Mouse (Mus musculus): ENCODE results near the gene St8sia1.

St8sia1 gene

GRCm38 (mm10) chr6:142788042-142788987, 175.9 kb downstream of the St8sia1 start:
- DNase-seq (ENCODE audit: low read depth, low spot score): peak; percentile 17

DNA sequence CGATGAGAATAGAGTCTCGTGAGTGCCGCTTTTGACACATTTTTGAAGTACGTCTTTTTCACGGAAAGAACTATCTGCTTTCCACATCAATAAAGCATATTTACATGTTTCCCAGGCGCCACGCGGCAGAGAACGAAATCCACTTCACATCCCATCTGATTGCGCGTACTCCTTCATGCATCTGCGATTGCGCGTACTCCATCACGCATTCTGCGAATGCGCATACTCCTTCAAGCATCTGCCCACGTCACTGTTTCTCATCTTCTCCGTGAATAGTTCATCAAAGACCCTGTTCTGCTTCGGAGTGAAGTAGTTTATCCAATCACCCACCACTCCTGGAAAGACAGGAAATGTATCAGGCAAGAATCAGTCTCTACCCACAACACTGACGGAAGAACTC, 178.1 kb downstream of the St8sia1 start:
- no peak for DNase-seq (ENCODE audit: low read depth, low spot score)

DNA sequence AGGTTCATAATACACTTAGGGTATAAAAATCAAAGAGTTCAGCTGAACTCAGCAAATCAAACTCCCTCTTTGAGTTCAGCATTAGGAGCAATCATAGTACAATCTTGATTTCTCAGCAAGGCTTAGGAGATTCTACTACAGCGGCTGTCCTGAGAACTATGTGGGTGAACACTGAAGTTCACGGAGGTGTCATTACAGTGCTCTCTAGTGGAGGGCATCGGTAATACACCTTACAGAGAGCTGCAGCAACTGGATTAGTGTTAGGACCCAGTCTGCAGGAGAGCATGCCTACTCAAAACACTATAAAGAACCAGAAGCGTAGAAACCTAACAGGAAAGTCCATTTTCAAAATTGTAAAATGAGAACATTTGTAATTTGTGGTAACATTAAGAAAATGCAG, 178.9 kb downstream of the St8sia1 start:
- no peak for DNase-seq (ENCODE audit: low read depth, low spot score)

GRCm38 (mm10) chr6:142781286-142781685, 183.0 kb downstream of the St8sia1 start:
- no peak for DNase-seq (ENCODE audit: low read depth, low spot score)

DNA sequence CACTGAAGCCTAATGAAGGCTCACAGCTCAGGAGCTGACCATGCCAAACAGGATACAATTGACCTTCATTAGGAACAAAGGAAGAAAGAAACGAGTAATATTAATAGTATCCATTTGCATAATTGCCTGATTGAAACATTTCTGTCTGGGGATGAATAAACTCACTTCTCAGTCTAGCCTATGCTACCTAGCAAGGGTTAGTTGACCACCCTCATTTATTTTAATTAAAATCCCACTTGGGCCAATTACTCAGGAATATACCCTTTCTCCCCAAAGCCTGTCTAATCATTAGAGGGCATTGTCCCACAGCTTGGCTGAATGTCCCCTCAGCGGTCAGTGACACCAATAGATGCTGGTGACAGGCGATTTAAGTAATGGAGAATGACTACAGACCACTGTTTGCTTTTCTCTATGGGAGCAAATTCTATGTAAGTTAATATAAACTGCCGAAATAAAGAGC, 183.6 kb downstream of the St8sia1 start:
- DNase-seq (ENCODE audit: low read depth, low spot score): no peak

DNA sequence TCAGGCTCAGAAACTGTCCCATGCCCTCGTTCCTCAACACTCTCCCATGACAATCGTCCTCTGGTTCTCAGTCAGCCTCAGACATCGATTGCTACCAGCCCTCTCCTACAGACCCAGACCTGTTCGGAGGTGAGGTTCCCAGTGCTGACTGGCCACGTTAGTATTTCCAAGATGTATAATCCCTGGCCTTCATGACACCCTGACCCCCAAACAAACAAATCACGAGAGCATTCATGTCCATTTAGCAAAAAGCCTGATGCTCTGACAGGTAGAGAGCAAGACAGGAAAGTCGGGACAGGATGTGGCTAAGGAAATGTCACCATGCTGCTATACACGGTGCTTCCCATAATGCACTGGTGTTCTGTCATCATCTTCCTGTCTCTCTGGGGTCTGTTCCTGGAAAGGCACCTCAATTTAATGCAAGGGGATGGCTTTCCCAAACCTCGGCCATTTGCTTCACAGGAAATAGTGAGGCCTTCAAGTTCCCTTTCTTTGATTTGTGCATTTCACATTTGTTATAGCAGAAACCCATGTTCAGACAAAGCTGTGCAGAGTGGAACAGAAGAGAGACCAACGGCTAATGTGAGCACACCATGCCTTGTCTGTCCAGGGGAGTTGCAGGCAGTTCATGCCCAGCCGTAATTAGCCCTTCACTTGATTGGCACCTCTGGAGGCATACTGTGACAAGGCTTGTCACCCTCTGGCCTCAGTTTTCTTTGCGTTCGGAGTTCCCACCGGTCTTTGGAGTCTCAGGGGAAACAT, 184.3 kb downstream of the St8sia1 start:
- DNase-seq (ENCODE audit: low read depth, low spot score): no peak

GRCm38 (mm10) chr6:142779045-142779811, 185.0 kb downstream of the St8sia1 start:
- DNase-seq (ENCODE audit: low read depth, low spot score): peak; percentile 43

DNA sequence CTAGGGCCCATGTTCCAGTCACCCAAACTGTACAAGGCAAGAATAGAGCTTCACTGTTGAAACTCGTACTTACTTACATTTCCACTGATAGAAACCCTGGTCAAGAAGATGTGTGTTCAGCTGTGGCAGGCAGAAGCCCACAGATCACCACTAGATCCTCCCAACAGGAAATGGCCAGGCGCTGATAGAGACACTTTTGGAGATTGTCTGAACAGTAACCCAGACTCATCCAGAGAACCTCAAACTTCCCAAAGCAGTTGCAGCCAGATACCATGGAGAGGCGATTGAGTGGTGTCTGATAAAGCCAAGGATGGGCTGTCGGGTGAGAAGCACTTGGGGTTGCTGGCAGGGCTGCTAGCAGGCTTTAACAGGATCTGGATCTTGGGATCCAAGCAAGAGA, 187.3 kb downstream of the St8sia1 start:
- DNase-seq (ENCODE audit: low read depth, low spot score): no peak

GRCm38 (mm10) chr6:142773566-142773965, 190.7 kb downstream of the St8sia1 start:
- no peak for DNase-seq (ENCODE audit: low read depth, low spot score)

DNA sequence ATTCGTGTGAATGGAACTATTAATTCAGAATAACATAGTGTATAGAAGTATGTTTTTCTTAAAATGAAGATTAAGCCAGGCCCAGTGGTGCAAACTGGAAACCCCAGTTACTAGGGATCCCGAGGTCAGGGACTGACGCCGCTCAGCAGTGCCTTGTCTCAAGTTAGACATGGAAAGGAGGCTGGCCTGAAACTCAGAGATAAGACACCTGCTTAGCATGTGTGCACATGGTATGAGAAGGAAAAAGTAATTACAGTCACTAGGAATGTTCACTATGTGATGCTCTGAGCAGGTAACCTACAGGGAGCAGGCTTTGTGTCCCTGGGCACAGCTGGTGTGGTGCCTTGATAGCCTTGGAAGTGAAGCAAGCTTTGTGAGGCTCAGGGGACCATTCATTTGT, 192.6 kb downstream of the St8sia1 start:
- no peak for DNase-seq (ENCODE audit: low read depth, low spot score)
